14 mouse cellular contexts compared by ENCODE assay signal in genomic region chr10:13882975-13883875, GRCm38 (mm10).
"Had no signal": no experiment of that assay in that cellular context is flagged by ENCODE, and none has a peak within 500 bp of the region (broad histone marks: within the 10 kb centered on the region; RNA-seq: fewer than 3 reads in every experiment).

No protein-coding gene starts in this region.

- H3K27me3 ChIP-seq: limb, embryonic 15.5 days; liver, embryonic 12.5 days; lung, embryonic 15.5 days; megakaryocyte, embryonic 14.5 days; midbrain, embryonic 15.5 days; neural tube, embryonic 12.5 days; stomach, embryonic 15.5 days had no signal

- H3K4me1 ChIP-seq: limb, embryonic 15.5 days; lung, embryonic 15.5 days; megakaryocyte, embryonic 14.5 days; midbrain, embryonic 15.5 days; neural tube, embryonic 12.5 days; stomach, embryonic 15.5 days had no signal

- ATAC-seq: liver, embryonic 12.5 days; midbrain, embryonic 15.5 days had no signal

- H3K9me3 ChIP-seq: limb, embryonic 15.5 days; liver, embryonic 12.5 days; lung, embryonic 15.5 days; megakaryocyte, embryonic 14.5 days; midbrain, embryonic 15.5 days; neural tube, embryonic 12.5 days; stomach, embryonic 15.5 days had no signal

- H3K4me3 ChIP-seq: layer of hippocampus, adult 2 months; left cerebral cortex, adult 2 months; limb, embryonic 15.5 days; liver, embryonic 12.5 days; lung, embryonic 15.5 days; megakaryocyte, embryonic 14.5 days; midbrain, embryonic 15.5 days; neural tube, embryonic 12.5 days; stomach, embryonic 15.5 days had no signal

- H3K4me2 ChIP-seq: limb, embryonic 15.5 days; liver, embryonic 12.5 days; lung, embryonic 15.5 days; midbrain, embryonic 11.5 days; midbrain, embryonic 15.5 days; neural tube, embryonic 12.5 days; stomach, embryonic 15.5 days had no signal

- DNase-seq: kidney, adult 8-10 months; lung, postnatal 14 days; right cerebral cortex, postnatal 4 days had no signal

- H3K36me3 ChIP-seq: limb, embryonic 15.5 days; liver, embryonic 12.5 days; lung, embryonic 15.5 days; midbrain, embryonic 15.5 days; neural tube, embryonic 12.5 days; stomach, embryonic 15.5 days had no signal

- H3K9ac ChIP-seq: limb, embryonic 15.5 days; liver, embryonic 12.5 days; lung, embryonic 15.5 days; midbrain, embryonic 15.5 days; neural tube, embryonic 12.5 days; stomach, embryonic 15.5 days had no signal

- H3K27ac ChIP-seq: layer of hippocampus, adult 2 months; left cerebral cortex, adult 2 months; limb, embryonic 15.5 days; liver, embryonic 12.5 days; lung, embryonic 15.5 days; macrophage; midbrain, embryonic 15.5 days; neural tube, embryonic 12.5 days; stomach, embryonic 15.5 days had no signal
